Mouse (Mus musculus) retina, postnatal 1 day (tissue): ENCODE results near the gene Baz2a.
"Not testable (repeated sequence)": the region's sequence is repeated elsewhere in the genome, so short reads cannot be mapped to it uniquely, and the experiment has no call there.

Experiments
- DNase-seq: peaks from one replicate; pipeline ENCODE4 v3.0.0-alpha.2; 2012

Gene Baz2a

DNA sequence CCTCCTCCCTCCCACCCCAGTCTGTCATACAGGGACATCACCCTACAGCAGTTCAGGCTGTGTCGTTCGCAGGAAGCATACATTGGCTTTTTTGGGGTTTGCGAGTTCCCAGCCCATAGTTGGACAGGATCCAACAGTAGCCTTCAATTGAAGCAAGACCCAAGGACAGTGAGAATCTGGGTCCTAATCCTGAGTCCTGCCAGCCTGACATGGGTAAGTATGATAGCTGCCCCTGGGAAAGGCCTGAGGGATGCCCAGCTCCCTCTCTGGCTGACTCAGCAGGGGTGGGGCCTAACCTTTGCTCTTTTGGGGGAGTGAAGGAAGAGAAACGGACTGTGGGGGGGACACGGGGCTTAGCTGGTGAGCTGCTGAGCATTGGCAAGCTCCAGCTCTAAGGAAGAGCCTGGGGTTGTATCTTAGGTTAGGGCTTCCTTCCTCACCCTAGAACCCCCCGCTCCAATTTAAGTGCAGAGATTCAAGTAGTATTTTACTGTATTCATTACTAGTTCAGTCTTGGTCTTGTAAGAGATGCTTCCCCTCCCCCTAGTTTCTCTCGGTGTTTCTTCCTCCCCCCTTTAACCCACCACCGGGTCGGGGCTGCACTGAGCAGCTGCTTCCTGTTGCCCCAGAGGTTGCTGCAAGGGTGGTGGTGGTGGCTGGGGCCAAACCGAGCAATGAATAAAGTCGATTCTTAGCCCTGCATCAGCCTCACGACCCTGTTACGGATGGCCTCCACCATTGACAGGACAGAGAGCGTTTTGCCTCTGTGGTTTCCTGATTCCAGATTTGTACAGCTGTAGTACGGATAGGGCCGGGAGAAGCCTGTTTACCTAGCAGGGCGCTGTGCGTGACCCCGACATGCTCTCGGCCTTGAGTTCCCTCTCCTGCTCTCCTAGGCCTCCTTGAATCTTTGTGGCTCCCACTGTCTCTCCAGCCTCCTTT is at the start of gene Baz2a:
Gene Baz2a (plus strand): TSS at position 14 of the 942 bp plus-strand sequence.
- DNase-seq: peak; percentile 55

DNA sequence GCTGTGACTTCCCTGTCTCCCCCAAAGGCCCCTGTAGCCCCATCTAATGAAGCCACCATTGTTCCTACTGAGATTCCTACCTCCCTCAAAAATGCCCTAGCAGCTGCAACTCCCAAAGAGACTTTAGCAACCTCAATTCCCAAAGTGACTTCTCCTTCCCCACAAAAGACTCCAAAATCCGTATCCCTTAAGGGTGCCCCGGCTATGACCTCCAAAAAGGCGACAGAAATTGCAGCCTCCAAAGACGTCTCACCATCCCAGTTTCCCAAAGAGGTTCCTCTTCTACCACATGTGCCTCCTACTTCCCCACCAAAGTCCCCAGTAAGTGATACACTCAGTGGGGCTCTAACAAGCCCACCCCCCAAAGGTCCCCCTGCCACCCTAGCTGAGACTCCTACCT is 49.7 kb upstream of the Baz2a start:
- DNase-seq: no peak

DNA sequence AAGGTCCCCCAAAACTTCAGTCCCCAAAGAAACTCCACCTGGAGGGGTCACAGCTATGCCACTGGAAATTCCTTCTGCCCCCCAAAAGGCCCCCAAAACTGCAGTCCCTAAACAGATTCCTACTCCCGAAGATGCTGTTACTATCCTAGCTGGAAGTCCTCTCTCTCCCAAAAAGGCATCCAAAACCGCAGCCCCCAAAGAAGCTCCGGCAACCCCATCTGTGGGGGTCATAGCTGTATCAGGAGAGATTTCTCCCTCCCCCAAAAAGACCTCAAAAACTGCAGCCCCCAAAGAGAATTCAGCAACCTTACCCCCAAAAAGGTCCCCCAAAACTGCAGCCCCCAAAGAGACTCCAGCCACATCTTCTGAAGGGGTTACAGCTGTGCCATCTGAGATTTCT is 48.9 kb upstream of the Baz2a start:
- DNase-seq: no peak

DNA sequence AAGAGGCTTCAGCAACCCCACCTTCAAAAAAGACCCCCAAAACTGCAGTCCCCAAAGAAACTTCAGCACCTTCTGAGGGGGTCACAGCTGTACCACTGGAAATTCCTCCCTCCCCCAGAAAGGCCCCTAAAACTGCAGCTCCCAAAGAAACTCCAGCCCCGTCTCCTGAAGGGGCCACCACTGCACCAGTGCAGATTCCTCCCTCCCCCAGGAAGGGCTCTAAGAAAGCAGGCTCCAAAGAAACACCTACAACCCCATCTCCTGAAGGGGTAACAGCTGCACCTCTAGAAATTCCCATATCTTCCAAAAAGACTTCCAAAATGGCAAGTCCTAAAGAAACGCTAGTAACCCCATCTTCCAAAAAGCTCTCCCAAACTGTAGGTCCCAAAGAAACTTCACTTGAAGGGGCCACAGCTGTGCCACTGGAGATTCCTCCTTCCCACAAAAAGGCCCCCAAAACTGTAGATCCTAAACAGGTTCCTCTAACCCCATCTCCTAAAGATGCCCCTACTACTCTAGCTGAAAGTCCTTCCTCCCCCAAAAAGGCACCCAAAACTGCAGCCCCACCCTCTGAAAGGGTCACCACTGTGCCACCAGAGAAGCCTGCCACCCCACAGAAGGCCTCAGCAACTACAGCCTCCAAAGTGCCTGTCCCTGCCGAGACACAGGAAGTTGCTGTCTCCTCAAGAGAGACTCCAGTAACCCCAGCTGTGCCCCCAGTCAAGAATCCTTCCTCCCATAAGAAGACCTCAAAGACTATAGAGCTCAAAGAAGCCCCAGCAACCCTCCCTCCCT is 48.1 kb upstream of the Baz2a start:
- DNase-seq: no peak

DNA sequence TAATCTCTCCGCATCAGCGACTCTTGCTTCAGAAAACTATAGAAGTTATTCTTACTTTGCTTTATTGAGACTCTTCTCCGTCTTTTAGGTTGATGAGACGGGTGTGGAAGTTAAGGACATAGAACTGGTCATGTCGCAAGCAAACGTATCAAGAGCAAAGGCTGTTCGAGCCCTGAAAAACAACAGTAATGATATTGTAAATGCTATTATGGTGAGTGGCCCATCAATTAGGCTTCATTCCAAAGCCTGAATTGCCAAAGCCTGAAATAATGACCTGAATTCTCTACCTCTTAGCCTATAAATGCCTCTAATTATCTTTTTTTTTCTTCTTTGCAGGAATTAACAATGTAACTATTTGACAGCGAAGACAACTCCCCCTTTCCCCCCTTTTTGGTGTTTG is 43.2 kb upstream of the Baz2a start:
- DNase-seq: no peak

DNA sequence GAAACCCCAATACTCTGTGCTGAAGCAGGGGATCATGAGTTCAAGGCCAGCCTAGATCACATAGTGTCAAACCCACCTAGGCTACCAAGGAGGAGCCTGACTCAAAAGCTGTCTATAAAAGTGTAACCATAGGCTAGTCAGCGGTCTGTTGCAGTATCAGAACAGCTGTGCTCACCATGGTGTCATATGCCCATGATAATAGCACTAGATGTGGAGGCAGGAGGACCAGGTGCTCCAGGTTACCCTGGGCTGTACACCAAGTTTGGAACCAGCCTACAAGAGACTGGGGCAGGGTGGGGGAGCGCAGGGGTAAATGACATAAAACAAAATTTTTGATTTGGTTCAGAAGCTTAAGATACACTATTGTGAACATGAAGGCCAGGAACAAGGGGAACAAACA is 41.6 kb upstream of the Baz2a start:
- no peak for DNase-seq

DNA sequence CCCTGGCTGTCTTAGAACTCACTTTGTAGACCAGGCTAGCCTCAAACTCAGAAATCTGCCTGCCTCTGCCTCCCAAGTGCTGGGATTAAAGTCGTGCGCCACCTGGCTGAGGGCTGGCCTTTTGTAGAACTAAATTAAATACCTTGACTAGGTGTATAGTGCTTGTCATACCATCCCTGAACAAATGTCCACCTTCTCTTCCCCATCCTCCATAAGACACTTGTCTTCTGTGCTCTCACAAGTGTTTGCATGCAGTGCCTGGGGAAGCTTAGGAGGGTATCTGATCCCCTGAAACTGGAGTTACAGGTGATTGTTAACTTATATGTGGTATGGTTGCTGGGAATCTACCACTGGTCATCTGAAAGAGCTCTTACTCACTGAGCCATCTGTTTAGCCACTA is 41.0 kb upstream of the Baz2a start:
- DNase-seq: no peak

DNA sequence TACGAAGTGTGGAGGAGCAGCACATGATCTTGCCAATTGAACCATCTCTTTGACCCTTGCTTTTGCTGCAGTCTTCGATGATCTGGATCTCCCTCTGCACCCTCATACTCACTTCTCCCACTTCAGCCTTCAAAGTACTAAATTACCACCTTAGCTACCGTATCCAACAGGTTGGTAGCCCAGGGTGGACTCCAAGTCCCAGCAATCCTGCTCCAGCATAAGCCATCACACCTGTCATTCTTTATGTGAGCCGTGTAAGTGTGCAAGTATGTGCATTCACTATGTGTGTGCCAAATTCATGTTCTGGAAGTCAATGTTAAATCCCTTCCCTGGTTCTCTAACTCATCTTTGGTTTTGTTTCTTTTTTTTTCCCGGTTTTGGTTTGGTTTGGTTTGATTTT is 39.8 kb upstream of the Baz2a start:
- no peak for DNase-seq

DNA sequence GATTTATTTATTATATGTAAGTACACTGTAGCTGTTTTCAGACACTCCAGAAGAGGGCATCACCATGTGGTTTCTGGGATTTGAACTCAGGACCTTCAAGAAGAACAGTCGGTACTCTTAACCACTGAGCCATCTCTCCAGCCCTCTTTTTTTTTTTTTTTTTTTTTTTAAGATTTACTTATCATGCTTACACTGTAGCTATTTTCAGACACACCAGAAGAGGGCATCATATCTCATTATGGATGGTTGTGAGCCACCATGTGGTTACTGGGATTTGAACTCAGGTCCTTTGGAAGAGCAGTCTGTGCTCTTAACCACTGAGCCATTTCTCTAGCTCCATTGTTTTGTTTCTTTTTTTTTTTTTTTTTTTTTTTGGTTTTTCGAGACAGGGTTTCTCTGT is 39.2 kb upstream of the Baz2a start:
- not testable (repeated sequence) for DNase-seq

DNA sequence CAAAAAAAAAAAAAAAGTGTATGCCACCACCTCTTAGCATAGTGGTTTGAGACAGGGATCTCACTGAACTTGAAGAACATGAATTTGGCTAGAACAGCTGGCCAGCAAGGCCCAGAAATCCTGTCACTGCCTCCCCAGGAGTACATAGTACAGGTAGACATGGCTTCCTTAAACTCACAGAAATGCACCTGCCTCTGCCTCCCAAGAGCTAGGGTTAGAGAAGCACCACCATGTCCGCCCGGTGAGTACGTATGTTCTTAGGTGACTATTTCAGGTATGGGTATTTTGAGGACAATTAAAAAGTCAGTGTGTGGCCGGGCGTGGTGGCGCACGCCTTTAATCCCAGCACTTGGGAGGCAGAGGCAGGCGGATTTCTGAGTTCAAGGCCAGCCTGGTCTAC is 38.4 kb upstream of the Baz2a start:
- DNase-seq: no peak

DNA sequence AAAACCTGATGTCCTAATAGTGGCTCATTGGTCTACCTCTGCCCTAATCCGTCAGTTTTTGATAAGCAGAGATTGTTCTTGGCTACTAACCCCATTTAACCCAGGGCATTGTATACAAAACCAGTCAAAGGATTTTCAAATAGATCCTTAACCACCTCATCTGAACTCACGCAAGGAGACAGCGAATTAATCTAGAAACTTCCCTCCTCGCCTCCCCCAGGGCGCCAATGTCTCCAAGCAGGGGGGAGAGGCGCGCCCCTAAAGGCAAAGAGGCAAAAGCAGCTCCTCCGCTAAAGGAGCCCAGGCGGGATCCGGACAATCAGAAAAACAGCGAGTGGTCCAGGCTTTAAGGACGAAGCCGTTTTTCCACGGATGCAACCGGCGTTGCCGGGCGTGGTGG is 33.2 kb upstream of the Baz2a start:
- DNase-seq: no peak

DNA sequence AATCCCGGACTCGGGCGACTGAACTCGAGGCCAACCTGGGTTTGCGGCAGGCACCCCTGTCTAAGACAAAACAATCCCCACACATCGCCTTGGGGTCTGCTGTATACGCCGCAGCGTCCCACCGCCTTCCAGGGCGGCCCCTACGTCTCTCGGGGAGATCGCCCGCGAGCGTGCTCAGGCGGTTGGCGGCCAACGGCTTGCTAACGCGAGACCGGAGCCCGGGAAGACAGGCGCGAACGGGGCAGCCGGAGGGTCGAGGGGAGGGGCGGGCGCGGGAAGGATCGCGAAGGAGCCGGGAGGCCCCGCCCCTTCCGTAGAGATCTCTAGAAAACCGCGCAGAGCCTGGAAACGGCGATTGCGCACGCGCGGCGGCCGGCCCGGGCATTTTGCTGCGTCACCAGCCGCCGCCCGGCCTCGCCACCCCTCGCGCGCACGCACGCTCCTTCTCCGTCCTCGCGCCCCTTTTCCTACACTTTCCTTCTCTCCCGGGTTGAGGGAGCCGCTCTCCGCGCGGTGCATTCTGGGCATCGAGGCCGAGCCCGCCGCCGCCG is 32.7 kb upstream of the Baz2a start, which contains the start of gene Ptges3:
Gene Ptges3 (plus strand): TSS at position 354 of the 551 bp plus-strand sequence.
- peak; percentile 98 for DNase-seq

DNA sequence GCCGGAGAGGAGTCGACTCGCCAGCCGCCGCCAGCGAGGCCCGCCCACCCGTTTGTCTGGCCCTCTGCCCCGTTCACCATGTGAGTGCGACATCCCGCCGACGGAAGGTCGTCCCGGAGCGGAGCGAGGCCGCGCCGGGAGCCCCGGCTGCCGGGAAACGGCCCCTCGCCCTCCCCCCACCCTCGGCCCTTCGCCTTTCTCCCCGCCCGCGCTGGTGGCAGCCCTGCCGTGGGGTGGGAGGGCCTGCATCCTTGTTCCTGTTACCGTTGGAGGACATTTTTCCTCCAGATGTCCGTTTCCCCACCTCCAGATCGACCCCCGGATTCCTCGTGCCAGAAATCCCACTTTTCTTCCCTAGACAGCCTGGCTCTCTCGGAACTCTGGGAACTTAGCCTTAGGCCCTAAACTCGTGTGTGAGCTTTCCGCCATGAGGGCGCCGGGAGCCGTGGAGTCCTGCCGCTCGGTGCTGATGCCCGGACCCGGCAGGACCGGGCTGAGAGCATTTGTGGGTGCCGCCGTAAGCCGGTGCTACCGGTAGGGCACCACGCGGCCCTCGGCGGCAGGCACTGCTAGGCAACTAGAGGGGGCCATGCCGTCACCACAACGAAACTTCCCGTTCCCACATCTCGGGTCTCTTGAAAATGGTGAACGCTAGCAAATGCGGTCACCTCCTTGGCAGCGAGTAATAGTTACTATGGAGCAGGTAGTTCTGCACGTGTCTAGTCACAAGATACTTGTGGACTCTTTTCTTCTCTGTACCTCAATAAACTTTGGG is 32.0 kb upstream of the Baz2a start:
- DNase-seq: peak; percentile 72

DNA sequence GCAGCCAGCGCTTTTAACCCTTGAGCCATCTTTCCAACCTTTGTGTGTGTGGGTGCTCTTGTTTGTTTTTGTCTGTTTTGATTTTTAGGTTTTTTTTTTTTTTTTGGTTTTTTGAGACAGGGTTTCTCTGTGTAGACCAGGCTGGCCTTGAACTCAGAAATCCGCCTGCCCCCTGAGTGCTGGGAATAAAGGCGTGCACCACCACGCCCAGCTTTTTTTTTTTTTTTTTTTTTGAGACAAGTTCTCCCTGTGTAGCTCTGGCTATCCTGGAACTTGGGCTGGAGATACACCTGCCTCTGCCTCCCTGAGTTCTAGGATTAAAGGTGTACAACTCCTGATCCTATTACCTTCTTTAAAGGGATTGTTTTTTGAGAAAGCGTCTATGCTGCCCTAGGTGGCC is 30.3 kb upstream of the Baz2a start:
- DNase-seq: no peak

DNA sequence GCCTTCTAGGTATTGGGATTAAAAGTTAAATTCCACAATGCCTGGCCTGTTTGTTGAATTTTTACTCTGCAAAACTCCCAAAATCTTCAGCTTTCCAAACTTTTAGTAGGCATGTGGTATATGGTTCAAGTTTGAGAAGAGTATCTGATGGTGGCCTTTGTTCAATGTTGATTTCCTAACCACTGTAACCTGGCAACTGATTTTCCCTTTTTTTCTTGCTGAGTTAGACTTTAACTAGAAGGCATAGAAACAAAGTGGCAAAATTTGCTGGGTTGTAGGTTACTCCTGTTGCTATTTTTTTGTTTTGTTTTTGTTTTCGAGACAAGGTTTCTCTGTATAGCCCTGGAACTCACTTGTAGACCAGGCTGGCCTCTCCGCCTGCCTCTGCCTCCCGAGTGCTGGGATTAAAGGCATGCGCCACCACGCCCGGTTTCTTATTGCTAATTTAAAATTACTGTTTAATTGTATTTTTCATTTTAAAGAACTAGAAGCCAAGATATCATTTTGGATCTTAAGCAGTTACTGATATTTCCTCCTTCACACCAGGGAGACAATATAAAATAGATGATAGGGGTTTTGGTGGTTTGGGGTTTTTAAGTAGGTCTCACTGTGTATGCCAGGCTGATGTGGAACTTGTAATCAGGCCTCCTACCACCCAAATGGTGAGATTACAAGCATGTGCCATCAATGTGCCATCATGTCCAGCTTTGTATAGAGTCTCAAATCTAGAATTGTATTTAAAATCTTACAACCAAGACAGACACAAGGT is 29.0 kb upstream of the Baz2a start:
- DNase-seq: no peak

DNA sequence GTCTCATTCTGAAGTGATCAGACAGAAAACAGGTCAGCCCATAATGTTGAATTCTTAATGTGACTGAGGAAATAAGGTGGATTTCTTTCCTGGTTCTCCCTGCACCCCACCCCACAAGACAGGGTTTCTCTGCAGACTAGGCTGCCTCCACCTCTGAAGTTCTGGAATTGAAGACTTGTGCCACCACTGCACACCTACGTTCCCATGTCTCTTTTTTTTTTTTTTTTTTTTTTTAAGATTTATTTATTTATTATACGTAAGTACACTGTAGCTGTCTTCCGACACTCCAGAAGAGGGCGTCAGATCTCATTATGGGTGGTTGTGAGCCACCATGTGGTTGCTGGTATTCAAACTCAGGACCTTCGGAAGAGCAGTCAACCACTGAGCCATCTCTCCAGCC is 25.3 kb upstream of the Baz2a start:
- DNase-seq: no peak

DNA sequence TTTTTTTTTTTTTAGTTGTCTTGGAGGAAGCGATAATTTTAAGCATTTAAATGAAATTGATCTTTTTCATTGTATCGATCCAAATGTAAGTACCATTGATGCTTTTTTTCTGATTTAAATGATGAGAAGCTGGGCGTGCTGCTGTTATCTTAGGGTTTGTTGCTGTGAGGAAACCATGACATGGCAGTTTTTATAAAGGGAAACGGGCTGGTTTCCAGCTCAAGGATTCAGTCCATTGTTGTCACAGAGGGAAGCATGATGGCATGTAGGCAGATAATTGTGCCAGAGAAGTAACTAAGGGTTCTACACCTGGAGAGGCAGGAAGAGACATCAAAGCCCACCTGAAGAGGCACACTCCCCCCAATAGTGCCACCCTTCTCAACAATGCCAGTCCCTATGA is 22.2 kb upstream of the Baz2a start:
- DNase-seq: no peak

DNA sequence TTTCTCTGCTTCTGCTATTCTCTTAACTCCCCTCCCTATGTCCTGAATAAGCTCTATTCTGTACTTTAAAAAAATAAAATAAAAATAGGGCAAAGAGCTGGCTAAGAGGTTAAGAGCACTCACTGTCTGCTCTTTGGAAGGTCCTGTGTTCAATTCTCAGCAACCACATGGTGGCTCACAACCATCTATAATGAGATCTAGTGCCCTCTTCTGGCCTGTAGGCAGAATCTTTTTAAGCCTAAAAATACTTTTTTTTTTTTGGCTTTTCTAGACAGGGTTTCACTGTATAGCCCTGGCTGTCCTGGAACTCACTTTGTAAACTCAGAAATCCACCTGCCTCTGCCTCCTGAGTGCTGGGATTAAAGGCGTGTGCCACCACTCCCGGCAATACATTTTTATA is 20.9 kb upstream of the Baz2a start:
- DNase-seq: not testable (repeated sequence)

DNA sequence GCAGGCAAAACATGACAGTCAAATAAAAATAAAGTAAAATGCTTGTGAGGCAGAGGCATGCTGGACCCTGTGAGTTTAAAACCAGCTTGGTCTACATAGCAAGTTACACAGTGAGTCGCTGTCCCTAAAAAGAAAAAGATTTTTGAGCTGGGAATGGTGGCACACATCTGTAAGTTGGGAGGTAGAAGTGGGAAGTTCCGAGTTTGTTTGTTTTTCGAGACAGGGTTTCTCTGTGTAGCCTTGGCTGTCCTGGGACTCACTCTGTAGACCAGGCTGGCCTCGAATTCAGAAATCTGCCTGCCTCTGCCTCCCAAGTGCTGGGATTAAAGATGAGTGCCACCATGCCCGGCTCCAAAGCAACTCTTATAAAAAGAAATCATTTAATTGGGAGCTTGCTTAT is 13.1 kb upstream of the Baz2a start:
- DNase-seq: not testable (repeated sequence)

DNA sequence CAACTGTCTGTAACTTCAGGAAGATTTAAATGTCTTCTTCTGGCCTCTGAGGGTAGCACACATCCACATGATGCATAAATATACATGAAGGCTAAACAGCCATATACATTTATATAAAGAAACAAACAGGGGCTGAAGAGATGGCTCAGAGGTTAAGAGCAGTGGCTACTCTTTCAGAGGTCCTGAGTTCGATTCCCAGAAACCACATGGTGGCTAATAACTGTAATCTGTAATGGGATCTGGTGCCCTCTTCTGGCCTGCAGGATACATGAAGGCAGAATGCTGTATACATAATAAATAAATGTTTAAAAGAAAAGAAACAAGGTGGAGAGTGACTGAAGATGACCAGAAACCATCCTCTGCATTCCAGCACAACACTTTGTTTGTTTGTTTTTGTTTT is 10.9 kb upstream of the Baz2a start:
- DNase-seq: peak; percentile 22

DNA sequence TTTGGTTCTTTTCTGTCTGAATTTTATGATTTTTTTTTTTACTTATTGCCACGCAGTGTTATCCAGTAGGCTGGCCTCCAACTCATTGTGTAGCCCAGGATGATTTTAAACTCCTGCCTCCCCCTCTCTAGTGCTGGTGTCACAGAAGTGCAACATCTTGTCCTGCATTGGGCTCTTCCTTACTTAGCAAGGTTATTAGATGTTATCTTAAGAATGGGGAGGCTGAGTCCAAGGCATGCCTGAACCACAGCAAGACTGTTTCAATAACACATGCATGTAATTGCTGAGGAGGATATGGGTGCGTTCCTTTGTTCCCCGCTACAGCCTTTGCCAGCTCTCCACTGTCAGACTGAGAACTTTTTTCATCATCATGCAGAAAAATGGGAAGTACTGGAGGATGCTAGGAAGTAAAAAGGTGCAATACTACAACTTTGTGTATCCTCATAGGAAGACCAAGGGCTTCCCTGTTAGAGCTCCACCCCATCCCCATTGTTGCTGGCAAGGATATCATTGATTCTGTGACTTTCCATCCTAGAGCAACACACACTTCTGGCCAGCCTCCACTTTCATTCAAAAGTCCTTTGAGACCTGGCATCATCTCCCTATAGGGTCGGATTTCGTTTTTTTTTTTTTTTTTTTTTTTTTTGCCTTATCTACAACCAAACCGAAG is 9.4 kb upstream of the Baz2a start:
- DNase-seq: no peak

DNA sequence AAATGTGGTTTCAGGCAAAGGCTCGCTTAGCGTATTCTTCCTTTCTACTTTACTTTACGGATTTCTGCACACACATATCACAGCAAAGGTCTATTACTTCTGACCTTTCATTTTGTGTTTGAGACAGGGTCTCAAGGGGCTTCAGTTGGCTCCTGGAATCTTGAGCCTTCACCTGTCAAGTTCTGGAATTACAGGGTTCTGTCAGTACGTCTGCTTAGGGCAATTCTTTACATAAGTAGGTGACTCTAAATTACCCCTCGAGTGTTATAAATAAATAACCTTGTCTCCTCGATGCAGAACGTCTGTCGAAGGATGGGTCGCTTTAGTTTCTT is 8.9 kb upstream of the Baz2a start:
- DNase-seq: no peak
